ENCODE assay signal across 15 mouse cellular contexts in the genomic region with DNA sequence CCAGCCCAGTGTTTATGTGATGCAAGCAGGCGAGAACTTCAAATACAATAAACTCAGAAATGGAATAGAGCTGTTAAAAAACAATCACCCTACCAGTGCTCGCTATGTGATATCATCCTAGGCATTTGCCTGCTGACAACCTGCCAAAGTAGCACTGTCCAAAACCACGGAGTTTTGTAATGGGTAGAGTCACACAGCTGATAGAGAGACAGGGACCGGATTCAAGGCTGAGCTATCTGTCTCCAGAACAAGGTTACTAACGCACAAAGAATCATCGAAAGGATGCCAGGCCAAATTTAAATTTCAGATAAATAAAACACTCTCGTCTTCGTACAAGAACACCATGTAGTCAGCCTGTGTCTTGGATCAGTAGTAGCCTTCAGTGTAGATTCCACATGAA.
DNase-seq lines count a peak whose midpoint lies in the region; ATAC-seq lines count a peak whose summit lies in the region.
"Had no signal": no experiment of that assay in that cellular context is flagged by ENCODE, and none has a peak within 500 bp of the region (broad histone marks: within the 10 kb centered on the region; RNA-seq: fewer than 3 reads in every experiment).

No protein-coding gene starts in this region.

- peaks cover 24% of the 10 kb centered on the region; the same call in 1 of the 2 replicates for H3K27me3 ChIP-seq in forebrain, embryonic 15.5 days
- H3K27me3 ChIP-seq: embryonic facial prominence, embryonic 13.5 days; stomach, embryonic 15.5 days had no signal

- H3K4me2 ChIP-seq in forebrain, embryonic 15.5 days (replicated peaks): no peak overlapping the region
- H3K4me2 ChIP-seq: embryonic facial prominence, embryonic 13.5 days; limb, embryonic 13.5 days; stomach, embryonic 15.5 days had no signal

- no peak overlapping the region for H3K27ac ChIP-seq in forebrain, embryonic 15.5 days (replicated peaks)
- H3K27ac ChIP-seq: embryonic facial prominence, embryonic 13.5 days; layer of hippocampus, adult 2 months; limb, embryonic 13.5 days; midbrain, embryonic 10.5 days; stomach, embryonic 15.5 days had no signal

- H3K4me1 ChIP-seq in forebrain, embryonic 15.5 days: peaks cover 18% of the 10 kb centered on the region

- WGBS in forebrain, embryonic 15.5 days: 76% methylated on average over 8 of the region's 8 CpGs

- no peaks in the 10 kb centered on the region for H3K36me3 ChIP-seq in forebrain, embryonic 15.5 days
- H3K36me3 ChIP-seq: embryonic facial prominence, embryonic 13.5 days; limb, embryonic 13.5 days; midbrain, embryonic 10.5 days; stomach, embryonic 15.5 days had no signal

- no peak for ATAC-seq in forebrain, embryonic 15.5 days (replicated peaks)

- H3K4me3 ChIP-seq in forebrain, embryonic 15.5 days: no peak overlapping the region
- H3K4me3 ChIP-seq: embryonic facial prominence, embryonic 13.5 days; layer of hippocampus, adult 2 months; limb, embryonic 13.5 days; midbrain, embryonic 10.5 days; myocyte; stomach, embryonic 15.5 days had no signal

- H3K9ac ChIP-seq in forebrain, embryonic 15.5 days (replicated peaks): no peak overlapping the region
- H3K9ac ChIP-seq: embryonic facial prominence, embryonic 13.5 days; limb, embryonic 13.5 days; stomach, embryonic 15.5 days had no signal

- DNase-seq in ovary, adult 18-20 months (ENCODE audit: low spot score): peak; percentile 79
- DNase-seq in ovary, postnatal 10 days (ENCODE audit: low spot score): no peak
- peak; percentile 76 for DNase-seq in adrenal gland, adult 8-10 months
- DNase-seq in gastrocnemius, adult 18-20 months (ENCODE audit: low spot score): peak; percentile 70
- peak; percentile 25 for DNase-seq in lung, postnatal 14 days
- DNase-seq in natural killer cell, adult 2 months (ENCODE audit: low spot score in 2 of 2): no peak
- DNase-seq: kidney, adult 9 months; right cerebral cortex, postnatal 4 days had no signal

- no peaks in the 10 kb centered on the region for H3K9me3 ChIP-seq in forebrain, embryonic 15.5 days
- H3K9me3 ChIP-seq: embryonic facial prominence, embryonic 13.5 days; limb, embryonic 13.5 days; midbrain, embryonic 10.5 days; stomach, embryonic 15.5 days had no signal

Comparison
In these comparisons a context has a peak if more than half of its experiments do, and no peak if none do; other contexts are left out.
1. DNase-seq: peak in ovary, adult 18-20 months (single experiment), adrenal gland, adult 8-10 months (single experiment), gastrocnemius, adult 18-20 months (single experiment) and lung, postnatal 14 days (single experiment); none in ovary, postnatal 10 days (single experiment) and natural killer cell, adult 2 months (0 of 2).